Mouse (Mus musculus) MEL (cell line): ENCODE data around the gene Edem3. TPM values are rescaled to one million over a fixed set of nuclear protein-coding genes. Genes with fewer than 3 reads are reported as not detected.

Experiments used
- DNase-seq: peaks from one replicate; pipeline ENCODE4 v3.0.0; 2011; ENCODE audit warnings: low read depth, low spot score
- H3K27ac ChIP-seq: 2 replicates; pipeline ENCODE4 v1.5.1; 2012; ENCODE audit warnings: low read depth, mild to moderate bottlenecking, control low read depth, low read length, moderate library complexity; ENCODE audit not compliant: control insufficient read depth
- H3K27me3 ChIP-seq, 2 experiments: fragments of 150-350 bp in 1 of 2; sonication (generic) in 1 of 2; 2 replicates each; pipeline ENCODE4 v1.6.1; 2012; ENCODE audit warnings: low read length in 2 of 2, mild to moderate bottlenecking in 2 of 2, improper control_type of control experiment in 1 of 2, moderate library complexity in 1 of 2; ENCODE audit not compliant: insufficient read depth in 2 of 2, control insufficient read depth in 1 of 2
- H3K36me3 ChIP-seq, 2 experiments: 2 replicates each; pipeline ENCODE4 v1.6.1; 2012 to 2014; ENCODE audit warnings: low read length in 2 of 2, improper control_type of control experiment in 1 of 2, inconsistent platforms in 1 of 2, mild to moderate bottlenecking in 1 of 2; ENCODE audit not compliant: insufficient read depth in 2 of 2, control insufficient read depth in 1 of 2
- H3K4me1 ChIP-seq, 2 experiments: fragments of 150-350 bp in 1 of 2; sonication (generic) in 1 of 2; 2 replicates each; pipeline ENCODE4 v1.6.1; 2012; ENCODE audit warnings: low read length in 2 of 2, improper control_type of control experiment in 1 of 2, mild to moderate bottlenecking in 1 of 2; ENCODE audit not compliant: insufficient read depth in 2 of 2, control insufficient read depth in 1 of 2
- H3K4me3 ChIP-seq, 2 experiments: fragments of 150-350 bp in 1 of 2; sonication (generic) in 1 of 2; 2 replicates each; pipeline ENCODE4 v1.5.1; 2012; ENCODE audit warnings: low read depth in 2 of 2, low read length in 2 of 2, mild to moderate bottlenecking in 2 of 2, moderate library complexity in 2 of 2, control low read depth in 1 of 2, improper control_type of control experiment in 1 of 2; ENCODE audit not compliant: control insufficient read depth in 1 of 2, insufficient read depth in 1 of 2
- H3K79me2 ChIP-seq: 2 replicates; pipeline ENCODE4 v1.6.1; 2012; ENCODE audit warnings: mild to moderate bottlenecking, low read length, moderate library complexity; ENCODE audit not compliant: control insufficient read depth, poor library complexity, insufficient read depth
- H3K9ac ChIP-seq: 2 replicates; pipeline ENCODE4 v1.6.1; 2012; ENCODE audit warnings: low read depth, mild to moderate bottlenecking, control low read depth, low read length, moderate library complexity; ENCODE audit not compliant: control insufficient read depth, poor library complexity, severe bottlenecking
- H3K9me3 ChIP-seq: fragments of 150-350 bp; sonication (generic); replicated peaks from 2 replicates; pipeline ENCODE4 v1.6.1; 2012; ENCODE audit warnings: mild to moderate bottlenecking, low read length, improper control_type of control experiment, moderate library complexity; ENCODE audit not compliant: insufficient read depth
- BHLHE40 ChIP-seq: IDR thresholded peaks from 2 replicates; pipeline ENCODE4 v1.6.1; 2012; ENCODE audit warnings: low read depth, mild to moderate bottlenecking, inconsistent platforms, low read length, improper control_type of control experiment, borderline replicate concordance
- CHD1 ChIP-seq: IDR thresholded peaks from 2 replicates; pipeline ENCODE4 v1.6.1; 2012; ENCODE audit warnings: low read depth, mild to moderate bottlenecking, inconsistent platforms, low read length, improper control_type of control experiment
- CHD2 ChIP-seq: IDR thresholded peaks from 2 replicates; pipeline ENCODE4 v1.6.1; 2011; ENCODE audit warnings: low read length, improper control_type of control experiment
- CTCF ChIP-seq, 3 experiments: IDR thresholded peaks in 2 of 3; conservative IDR thresholded peaks in 1 of 3; 2 replicates each; pipeline ENCODE4 v1.5.1; 2011 to 2012; ENCODE audit warnings: low read length in 3 of 3, low read depth in 2 of 3, mild to moderate bottlenecking in 2 of 3, improper control_type of control experiment in 1 of 3, inconsistent platforms in 1 of 3, mixed read lengths in 1 of 3, moderate library complexity in 1 of 3; ENCODE audit not compliant: control insufficient read depth in 1 of 3, insufficient read depth in 1 of 3, poor library complexity in 1 of 3, severe bottlenecking in 1 of 3
- E2F4 ChIP-seq: IDR thresholded peaks from 2 replicates; pipeline ENCODE4 v1.6.1; 2011; ENCODE audit warnings: low read depth, low read length, improper control_type of control experiment, borderline replicate concordance
- GABPA ChIP-seq: IDR thresholded peaks from 2 replicates; pipeline ENCODE4 v1.6.1; 2012; ENCODE audit warnings: low read depth, mild to moderate bottlenecking, inconsistent platforms, low read length, improper control_type of control experiment, moderate library complexity
- JUND ChIP-seq: IDR thresholded peaks from 2 replicates; pipeline ENCODE4 v1.6.1; 2011; ENCODE audit warnings: low read depth, mild to moderate bottlenecking, improper control_type of control experiment, low read length
- KAT2A ChIP-seq: conservative IDR thresholded peaks from 2 replicates; pipeline ENCODE4 v1.6.1; 2012; ENCODE audit warnings: low read depth, low read length, improper control_type of control experiment, inconsistent platforms
- MAFK ChIP-seq: IDR thresholded peaks from 2 replicates; pipeline ENCODE4 v1.6.1; 2011; ENCODE audit warnings: low read depth, mild to moderate bottlenecking, low read length, improper control_type of control experiment, borderline replicate concordance
- MAX ChIP-seq: IDR thresholded peaks from 2 replicates; pipeline ENCODE4 v1.6.1; 2011; ENCODE audit warnings: low read length, improper control_type of control experiment
- MAZ ChIP-seq: IDR thresholded peaks from 2 replicates; pipeline ENCODE4 v1.6.1; 2012; ENCODE audit warnings: low read depth, mild to moderate bottlenecking, inconsistent platforms, low read length, improper control_type of control experiment
- MXI1 ChIP-seq: IDR thresholded peaks from 2 replicates; pipeline ENCODE4 v1.6.1; 2011; ENCODE audit warnings: mild to moderate bottlenecking, low read depth, low read length, improper control_type of control experiment
- MYC ChIP-seq: IDR thresholded peaks from 2 replicates; pipeline ENCODE4 v1.6.1; 2011; ENCODE audit warnings: low read depth, mild to moderate bottlenecking, low read length, improper control_type of control experiment, moderate library complexity
- POLR2A ChIP-seq, 2 experiments: IDR thresholded peaks; 2 replicates each; pipeline ENCODE4 v1.6.1; 2011 to 2012; ENCODE audit warnings: low read length in 2 of 2, mild to moderate bottlenecking in 2 of 2, control low read depth in 1 of 2, improper control_type of control experiment in 1 of 2, low read depth in 1 of 2, moderate library complexity in 1 of 2; ENCODE audit not compliant: control insufficient read depth in 1 of 2, insufficient read depth in 1 of 2, poor library complexity in 1 of 2
- POLR2AphosphoS2 ChIP-seq: IDR thresholded peaks from 2 replicates; pipeline ENCODE4 v1.6.1; 2011; ENCODE audit warnings: low read length, improper control_type of control experiment
- RCOR1 ChIP-seq: IDR thresholded peaks from 2 replicates; pipeline ENCODE4 v1.6.1; 2012; ENCODE audit warnings: low read depth, mild to moderate bottlenecking, inconsistent platforms, low read length, improper control_type of control experiment
- SIN3A ChIP-seq: IDR thresholded peaks from 2 replicates; pipeline ENCODE4 v1.6.1; 2012; ENCODE audit warnings: low read length, improper control_type of control experiment, inconsistent platforms
- SMC3 ChIP-seq: IDR thresholded peaks from 2 replicates; pipeline ENCODE4 v1.6.1; 2011; ENCODE audit warnings: low read depth, low read length, improper control_type of control experiment
- TAL1 ChIP-seq: IDR thresholded peaks from 2 replicates; pipeline ENCODE4 v1.6.1; 2012; ENCODE audit warnings: mild to moderate bottlenecking, inconsistent platforms, low read length, moderate library complexity, mixed read lengths
- TBP ChIP-seq: IDR thresholded peaks from 2 replicates; pipeline ENCODE4 v1.8.0; 2011; ENCODE audit warnings: low read depth, low read length, improper control_type of control experiment
- TCF12 ChIP-seq: IDR thresholded peaks from 2 replicates; pipeline ENCODE4 v1.6.1; 2014; ENCODE audit warnings: low read depth, mild to moderate bottlenecking, inconsistent platforms, low read length, improper control_type of control experiment, moderate library complexity
- UBTF ChIP-seq: IDR thresholded peaks from 2 replicates; pipeline ENCODE4 v1.6.1; 2012; ENCODE audit warnings: low read depth, mild to moderate bottlenecking, inconsistent platforms, low read length, improper control_type of control experiment, moderate library complexity, borderline replicate concordance; ENCODE audit not compliant: insufficient read depth
- USF1 ChIP-seq: IDR thresholded peaks from 2 replicates; pipeline ENCODE4 v1.6.1; 2014; ENCODE audit warnings: low read depth, mild to moderate bottlenecking, inconsistent platforms, low read length, improper control_type of control experiment, moderate library complexity
- ZNF384 ChIP-seq: IDR thresholded peaks from 2 replicates; pipeline ENCODE4 v1.6.1; 2012; ENCODE audit warnings: low read depth, mild to moderate bottlenecking, inconsistent platforms, low read length, improper control_type of control experiment
- polyA plus RNA-seq, 2 experiments: library from polyadenylated mRNA; stranded (reverse) in 1 of 2; unstranded in 1 of 2; fragments of >175 nt in 1 of 2; fragments of >200 nt in 1 of 2; gene quantifications; 2 replicates each; pipeline versions ENCODE4 v1.2.1 to v1.2.4; 2012; ENCODE audit warnings: low replicate concordance in 2 of 2, low read depth in 1 of 2; ENCODE audit not compliant: insufficient read length in 2 of 2, insufficient read depth in 1 of 2, missing spikeins in 1 of 2
- total RNA-seq: library from RNA; depleted of rRNA; stranded (reverse); fragments of 300-350 nt; gene quantifications from 2 replicates; pipeline ENCODE4 v1.2.3, GENCODE M21; 2012

The Edem3 gene
- total and polyA plus RNA-seq, 3 experiments, result 11.6 to 15.6 TPM; not detected in 1

DNA sequence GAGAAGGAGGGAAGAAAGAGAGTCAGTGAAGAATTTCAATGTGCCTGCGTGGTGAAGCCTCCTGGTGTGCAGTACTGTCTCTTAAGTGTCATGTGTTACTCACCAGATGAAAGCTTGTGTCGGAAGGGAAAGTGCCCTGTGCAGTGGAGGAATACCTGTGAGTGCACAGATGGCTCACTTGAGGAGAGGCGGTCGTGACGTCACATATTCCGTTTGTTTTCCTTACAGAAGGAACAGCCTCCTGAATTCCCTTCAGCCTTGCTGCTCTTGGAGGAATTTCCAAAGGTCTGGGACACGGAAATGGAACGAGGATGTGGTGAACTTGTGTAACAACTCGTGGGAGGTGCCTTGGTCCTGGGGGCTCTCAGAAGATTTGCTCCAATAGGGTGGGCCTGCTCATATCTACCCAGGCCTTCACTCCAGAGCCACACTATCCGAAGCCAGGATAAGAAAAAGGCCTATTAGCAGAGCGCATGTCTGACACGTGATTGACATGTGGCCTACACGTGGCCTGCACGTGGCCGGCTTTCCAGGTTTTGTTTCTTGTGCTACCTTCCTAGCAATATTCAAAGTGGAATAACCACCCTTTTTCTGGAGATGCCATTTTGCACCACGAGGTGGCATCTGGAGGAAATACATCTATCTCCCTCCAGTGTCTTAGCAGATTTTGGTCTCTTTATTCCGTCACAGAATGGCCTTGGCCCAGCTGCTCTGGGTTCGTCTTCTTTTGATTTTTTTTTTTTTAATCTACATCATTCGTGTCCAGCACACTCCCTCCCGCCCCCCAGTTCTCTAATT is 96.1 kb downstream of the Edem3 start (continued):
- no peak for TF ChIP-seq POLR2A (IDR thresholded peaks at IDR 0.05; ENCODE audit: control insufficient read depth in 1 of 2, insufficient read depth in 1 of 2, low read depth in 1 of 2, low read length in 2 of 2, poor library complexity in 1 of 2)
- no peak for TF ChIP-seq RCOR1
- no peak for TF ChIP-seq CHD2
- peak; percentile 12 to 57 (median 21); a peak in 4 of 6 replicates for TF ChIP-seq CTCF (IDR thresholded peaks at IDR 0.05 in 2 of 3, conservative IDR thresholded peaks at IDR 0.05 in 1 of 3; ENCODE audit: control insufficient read depth in 1 of 3, insufficient read depth in 1 of 3, low read depth in 2 of 3, low read length in 3 of 3, poor library complexity in 1 of 3, severe bottlenecking in 1 of 3)

DNA sequence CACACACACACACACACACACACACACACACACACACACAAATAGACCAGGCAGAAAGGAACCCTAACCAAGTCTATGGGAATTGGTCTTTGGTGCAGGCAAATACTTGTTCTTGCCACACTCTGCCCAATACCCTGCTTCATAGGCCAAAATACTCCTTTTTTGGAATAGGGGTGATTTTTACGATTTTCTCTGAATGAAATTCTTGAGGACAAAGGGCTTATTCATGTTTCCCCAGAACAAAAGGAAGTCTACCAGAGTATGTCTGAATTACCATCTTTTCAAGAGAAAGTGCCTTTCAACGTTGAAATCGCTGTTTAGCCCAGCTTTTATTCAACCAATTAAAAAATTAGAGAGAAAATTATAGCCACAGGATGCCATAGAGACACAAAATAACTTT is 96.8 kb downstream of the Edem3 start:
- DNase-seq, result no peak
- no peaks in the 10 kb centered on the region for H3K9me3 ChIP-seq
- TF ChIP-seq SIN3A, result no peak
- TF ChIP-seq SMC3, result no peak
- TF ChIP-seq USF1, result no peak
- no peak for TF ChIP-seq TCF12
- no peak for TF ChIP-seq MAFK
- TF ChIP-seq KAT2A, result no peak
- no peak for TF ChIP-seq MXI1
- TF ChIP-seq JUND, result no peak
- TF ChIP-seq RCOR1, result no peak
- TF ChIP-seq GABPA, result no peak
- no peak for TF ChIP-seq POLR2A (IDR thresholded peaks at IDR 0.05; ENCODE audit: control insufficient read depth in 1 of 2, insufficient read depth in 1 of 2, low read depth in 1 of 2, low read length in 2 of 2, poor library complexity in 1 of 2)
- TF ChIP-seq CHD1, result no peak
- no peak for TF ChIP-seq POLR2AphosphoS2
- no peak for TF ChIP-seq E2F4
- no peak overlapping the region for H3K27ac ChIP-seq
- no peaks in the 10 kb centered on the region for H3K36me3 ChIP-seq
- H3K27me3 ChIP-seq, result peaks cover 0 to 5% of the 10 kb centered on the region in 2 experiments; a peak in 3 of 4 replicates
- H3K79me2 ChIP-seq, result no peaks in the 10 kb centered on the region
- no peak overlapping the region for H3K9ac ChIP-seq
- no peak overlapping the region for H3K4me3 ChIP-seq
- H3K4me1 ChIP-seq, result no peaks in the 10 kb centered on the region

DNA sequence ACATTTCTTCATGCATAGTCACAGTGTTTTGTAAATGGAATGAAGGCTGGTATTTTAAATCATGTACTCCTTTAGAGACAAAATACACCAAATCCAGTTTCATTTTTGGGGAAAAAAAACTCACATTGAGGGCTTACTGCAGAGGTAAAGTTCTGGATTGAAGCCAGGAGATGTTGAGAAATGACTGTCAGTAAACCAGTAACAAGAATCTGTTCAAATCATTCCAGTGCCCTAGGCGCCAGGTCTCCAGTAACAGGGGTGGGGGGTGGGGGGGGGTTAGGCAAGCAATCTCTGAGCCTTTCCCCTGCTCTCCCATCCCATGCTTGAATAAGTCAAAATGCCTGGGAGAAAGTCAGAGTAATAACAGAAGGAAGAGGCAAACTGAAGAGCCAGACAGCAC is 100.4 kb downstream of the Edem3 start:
- no peak for DNase-seq
- no peak overlapping the region for H3K9ac ChIP-seq
- H3K4me3 ChIP-seq, result no peak overlapping the region
- H3K36me3 ChIP-seq, result no peaks in the 10 kb centered on the region
- peaks cover 0 to 1% of the 10 kb centered on the region in 2 experiments; a peak in 3 of 4 replicates for H3K27me3 ChIP-seq
- H3K4me1 ChIP-seq, result no peaks in the 10 kb centered on the region; a peak in 1 of 4 replicates
- H3K27ac ChIP-seq, result no peak overlapping the region
- no peaks in the 10 kb centered on the region for H3K79me2 ChIP-seq
- H3K9me3 ChIP-seq, result no peaks in the 10 kb centered on the region
- TF ChIP-seq BHLHE40, result no peak
- TF ChIP-seq UBTF, result no peak
- no peak for TF ChIP-seq TCF12
- TF ChIP-seq TAL1, result no peak
- TF ChIP-seq MXI1, result no peak
- TF ChIP-seq MAFK, result no peak
- TF ChIP-seq TBP, result no peak
- no peak for TF ChIP-seq ZNF384
- TF ChIP-seq MYC, result no peak
- TF ChIP-seq MAZ, result no peak
- no peak for TF ChIP-seq USF1
- no peak for TF ChIP-seq POLR2AphosphoS2
- TF ChIP-seq MAX, result no peak
